Mouse (Mus musculus) heart, embryonic 12.5 days (tissue): ENCODE data around the gene Slc8b1. TPM values are rescaled to one million over a fixed set of nuclear protein-coding genes. Genes with fewer than 3 reads are reported as not detected.
A peak's percentile ranks its signal among the peaks of the same experiment; 100 is the strongest.

Experiments
- ATAC-seq: fragments of 200-750 bp; cut with Nextera tagmentation; 2 replicates; pipeline ENCODE4 v1.8.0; 2017; ENCODE audit warnings: moderate TSS enrichment, moderate library complexity; ENCODE audit not compliant: insufficient number of reproducible peaks, low FRiP score
- H3K27ac ChIP-seq: fragments of 300-500 bp; sonication (generic); 2 replicates; pipeline ENCODE4 v1.5.1; 2016; ENCODE audit warnings: mild to moderate bottlenecking, moderate library complexity; ENCODE audit not compliant: poor library complexity, severe bottlenecking
- H3K27me3 ChIP-seq: fragments of 300-500 bp; sonication (generic); replicated peaks from 2 replicates; pipeline ENCODE4 v1.6.1; 2016; ENCODE audit warnings: mild to moderate bottlenecking, moderate library complexity
- H3K36me3 ChIP-seq: fragments of 300-500 bp; sonication (generic); 2 replicates; pipeline ENCODE4 v1.6.1; 2016; ENCODE audit warnings: mild to moderate bottlenecking, moderate library complexity
- H3K4me1 ChIP-seq: fragments of 300-500 bp; sonication (generic); replicated peaks from 2 replicates; pipeline ENCODE4 v1.6.1; 2016; ENCODE audit warnings: mild to moderate bottlenecking
- H3K4me2 ChIP-seq: fragments of 300-500 bp; sonication (generic); 2 replicates; pipeline ENCODE4 v1.6.1; 2016; ENCODE audit warnings: mild to moderate bottlenecking, moderate library complexity
- H3K4me3 ChIP-seq: fragments of 300-500 bp; sonication (generic); 2 replicates; pipeline ENCODE4 v1.5.1; 2016; ENCODE audit warnings: mild to moderate bottlenecking
- H3K9ac ChIP-seq: fragments of 300-500 bp; sonication (generic); 2 replicates; pipeline ENCODE4 v1.6.1; 2016; ENCODE audit warnings: mild to moderate bottlenecking, moderate library complexity
- H3K9me3 ChIP-seq: fragments of 300-500 bp; sonication (generic); replicated peaks from 2 replicates; pipeline ENCODE4 v1.6.1; 2016; ENCODE audit warnings: mild to moderate bottlenecking, moderate library complexity
- WGBS: fragments of 180-500 bp; shearing (Covaris S2); methylation state at CpG from one replicate; pipeline ENCODE4 v1.1.7; 2016; 5-methylcytosine and 5-hydroxymethylcytosine counted together
- polyA plus RNA-seq: library from polyadenylated mRNA; unstranded; fragments of >200 nt; fragmentation: Nextera tagmentation; extraction: Ambion mirVana; gene quantifications from 2 replicates; pipeline ENCODE4 v1.2.1, GENCODE M21; 2016

The Slc8b1 gene
- polyA plus RNA-seq, 1 experiment from 2014 or later = 4.3 TPM

GRCm38 (mm10) chr5:120578504-120579081 lies 67.6 kb downstream of the Slc8b1 start:
- H3K36me3 ChIP-seq = peaks cover 33% of the 10 kb centered on the region
- no peaks in the 10 kb centered on the region for H3K9me3 ChIP-seq
- H3K9ac ChIP-seq = no peak overlapping the region
- H3K27me3 ChIP-seq = no peaks in the 10 kb centered on the region
- H3K4me2 ChIP-seq = no peak overlapping the region
- ATAC-seq = peak; percentile 68
- H3K4me1 ChIP-seq = peaks cover 55% of the 10 kb centered on the region
- 51% methylated on average over 12 of the region's 12 CpGs for WGBS
- H3K27ac ChIP-seq = peak overlapping the region; percentile 75
- no peak overlapping the region for H3K4me3 ChIP-seq

- Histone ChIP-seq H3K9ac (no peak overlapping the region; the same call in 1 of the 2 replicates), H3K36me3 (peaks cover 41% of the 10 kb centered on the region), H3K4me2 (no peak overlapping the region), H3K9me3 (no peaks in the 10 kb centered on the region), H3K4me3 (no peak overlapping the region), H3K4me1 (peaks cover 49% of the 10 kb centered on the region), H3K27me3 (no peaks in the 10 kb centered on the region), H3K27ac (peak overlapping the region; percentile 75)
- WGBS = 71% methylated on average over 26 of the region's 26 CpGs
- no peak for ATAC-seq
Measured at GRCm38 (mm10) chr5:120579211-120579897, 68.4 kb downstream of the Slc8b1 start.

- Histone ChIP-seq H3K9ac (no peak overlapping the region), H3K27me3 (no peaks in the 10 kb centered on the region), H3K4me3 (no peak overlapping the region), H3K4me2 (no peak overlapping the region), H3K9me3 (no peaks in the 10 kb centered on the region), H3K36me3 (peaks cover 47% of the 10 kb centered on the region), H3K27ac (0 out of 2 replicates have a peak overlapping the region, but pooled peaks have one; percentile 75), H3K4me1 (peaks cover 42% of the 10 kb centered on the region)
- no peak for ATAC-seq
- WGBS = 88% methylated on average over 26 of the region's 26 CpGs
Measured at GRCm38 (mm10) chr5:120579898-120580626, 69.1 kb downstream of the Slc8b1 start.

DNA sequence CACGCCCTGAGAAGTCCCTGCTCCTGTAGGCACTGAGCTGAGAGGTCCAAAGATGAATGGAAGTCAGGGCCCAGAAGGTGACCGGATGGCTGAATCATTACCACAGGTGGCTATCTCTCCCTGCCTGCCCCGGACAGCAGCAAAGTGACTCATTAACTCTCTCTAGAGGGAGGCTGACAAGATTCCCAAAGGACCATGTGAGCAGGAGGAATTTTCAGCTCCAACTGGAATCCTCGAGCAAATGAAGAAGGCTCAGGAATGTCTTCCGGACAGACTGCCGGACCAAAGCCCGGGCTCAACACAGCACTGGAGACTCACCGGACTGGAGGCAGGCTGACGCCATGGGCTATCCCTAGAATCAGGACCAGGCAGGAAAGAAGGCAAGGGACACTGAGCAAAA lies 71.0 kb downstream of the Slc8b1 start:
- Histone ChIP-seq H3K27ac (no peak overlapping the region), H3K27me3 (no peaks in the 10 kb centered on the region), H3K4me3 (no peak overlapping the region), H3K9ac (no peak overlapping the region), H3K4me1 (peaks cover 45% of the 10 kb centered on the region), H3K36me3 (peaks cover 48% of the 10 kb centered on the region), H3K9me3 (no peaks in the 10 kb centered on the region), H3K4me2 (no peak overlapping the region)
- 65% methylated on average over 9 of the region's 9 CpGs for WGBS
- ATAC-seq = no peak

GRCm38 (mm10) chr5:120583511-120583910 lies 72.5 kb downstream of the Slc8b1 start:
- H3K4me1 ChIP-seq = peaks cover 48% of the 10 kb centered on the region

More at GRCm38 (mm10) chr5:120583511-120583910, 72.5 kb downstream of the Slc8b1 start:
- 91% methylated on average over 4 of the region's 4 CpGs for WGBS
- Histone ChIP-seq H3K27ac (no peak overlapping the region), H3K36me3 (peaks cover 48% of the 10 kb centered on the region), H3K9me3 (no peaks in the 10 kb centered on the region), H3K9ac (no peak overlapping the region), H3K27me3 (no peaks in the 10 kb centered on the region), H3K4me3 (no peak overlapping the region), H3K4me2 (no peak overlapping the region)
- no peak for ATAC-seq

Other genes with a start within 250 kb of the Slc8b1 start
- 0.11 TPM in 1 of 2 replicates, not detected in the other for gene Lhx5, start 79.5 kb upstream of the Slc8b1 start, polyA plus RNA-seq
- 9.1 and 10.6 TPM in 2 replicates for gene Sdsl, start 38.4 kb upstream of the Slc8b1 start, polyA plus RNA-seq
- not detected in 2 replicates for gene Sds, start 34.6 kb upstream of the Slc8b1 start, polyA plus RNA-seq
- gene Plbd2, start 7.5 kb upstream of the Slc8b1 start, polyA plus RNA-seq = 47.4 and 50.6 TPM in 2 replicates
- gene Tpcn1, start 77.5 kb downstream of the Slc8b1 start, polyA plus RNA-seq = 17.1 and 17.3 TPM in 2 replicates
- 0.19 and 0.33 TPM in 2 replicates for gene Iqcd, start 77.8 kb downstream of the Slc8b1 start, polyA plus RNA-seq
- 9.1 and 10.8 TPM in 2 replicates for gene Rita1, start 101.4 kb downstream of the Slc8b1 start, polyA plus RNA-seq
- gene Ddx54, start 101.6 kb downstream of the Slc8b1 start, polyA plus RNA-seq = 38.7 and 38.8 TPM in 2 replicates
- not detected in 2 replicates for gene Cfap73, start 123.1 kb downstream of the Slc8b1 start, polyA plus RNA-seq
- gene Rasal1, start 137.6 kb downstream of the Slc8b1 start, polyA plus RNA-seq = 0.21 TPM in 1 of 2 replicates, not detected in the other
- 0.24 and 0.28 TPM in 2 replicates for gene Dtx1, start 200.8 kb downstream of the Slc8b1 start, polyA plus RNA-seq
- 0.08 and 0.11 TPM in 2 replicates for gene Oas2, start 238.7 kb downstream of the Slc8b1 start, polyA plus RNA-seq